Mouse (Mus musculus): ENCODE measurements around the gene Ets2. TPM values are rescaled to one million over a fixed set of nuclear protein-coding genes. Genes with fewer than 3 reads are reported as not detected.
"Not testable (repeated sequence)": the region's sequence is repeated elsewhere in the genome, so short reads cannot be mapped to it uniquely, and the experiment has no call there.

Gene Ets2
- polyA plus RNA-seq, 1 experiment from 2014 or later: 37.0 TPM

DNA sequence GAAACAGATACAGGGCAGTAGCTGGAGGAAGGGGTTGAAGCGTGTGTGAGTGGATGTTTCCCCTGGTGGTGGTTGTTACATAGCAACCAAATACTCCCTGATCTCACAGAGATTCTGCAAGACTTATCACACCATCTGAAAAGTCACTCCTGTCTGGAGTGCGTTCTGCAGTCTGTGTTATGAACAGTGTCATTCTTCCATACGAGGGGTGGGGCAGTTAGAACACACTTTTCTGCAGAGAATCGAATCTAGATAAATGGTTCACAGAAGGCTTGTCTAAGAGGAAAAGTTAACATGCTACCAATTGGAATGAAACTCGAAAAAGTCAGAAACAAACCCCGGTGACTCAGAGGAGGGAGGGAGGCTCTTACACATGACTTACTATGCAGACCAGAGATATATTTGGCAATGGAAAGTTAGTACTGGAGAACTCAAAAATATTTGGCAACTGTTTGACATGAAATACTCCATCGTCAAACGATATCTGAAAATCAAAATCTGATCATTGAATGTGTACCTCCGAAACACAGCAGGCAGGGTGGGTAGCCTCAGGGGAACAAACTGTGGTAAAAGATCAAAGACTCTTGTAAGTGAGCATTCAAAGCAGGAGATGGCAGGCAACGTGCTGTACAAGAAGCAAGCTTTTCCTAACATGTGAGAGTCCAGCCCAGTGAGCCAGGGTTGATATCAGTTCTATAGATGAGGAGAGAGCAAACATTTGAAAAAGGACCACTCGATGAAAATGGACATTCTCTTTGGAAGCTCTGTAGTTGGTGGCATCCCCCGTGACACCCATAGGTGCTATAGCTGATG is 47.6 kb downstream of the Ets2 start:
- CTCF ChIA-PET: interaction anchor here (1.4 kb wide), 1 partner anchor 24 kb away, joined by 3 read pairs; no protein-coding TSS in a partner anchor
- ATAC-seq (peak; percentile 17), DNase-seq (ENCODE audit: low read depth, low spot score) (no peak)
- in situ Hi-C loops (cut with MboI; ENCODE audit: low pct_unique_long_range_greater_than_20kb): no loop called here
- POLR2A ChIA-PET: no interaction called here
- no peaks in the 10 kb centered on the region for H3K27me3 ChIP-seq
- TF ChIP-seq CTCF (IDR thresholded peaks at IDR 0.05): no peak

DNA sequence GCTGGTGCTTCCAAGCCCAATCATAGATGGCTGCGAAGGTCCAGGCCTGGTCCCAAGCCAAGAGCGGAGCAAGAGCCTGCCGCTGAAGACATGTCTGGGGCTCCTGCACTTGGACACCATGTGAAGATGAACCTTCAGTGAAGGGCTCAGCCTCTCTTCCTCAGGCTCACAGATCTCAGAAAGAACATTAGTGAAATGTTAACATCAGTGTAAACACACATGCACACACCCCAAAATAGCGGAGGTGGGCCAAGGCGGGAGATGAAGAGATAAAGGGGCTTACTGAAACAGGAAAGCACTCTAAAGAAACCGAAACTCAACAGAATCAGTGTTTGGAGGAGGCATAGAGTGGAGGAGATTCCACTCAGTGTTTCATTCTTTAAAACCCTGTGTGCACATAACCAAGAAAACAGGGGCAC is 48.3 kb downstream of the Ets2 start:
- ChIA-PET POLR2A (no interaction called here), CTCF (no interaction called here)
- DNase-seq (ENCODE audit: low read depth, low spot score): no peak
- TF ChIP-seq CTCF (IDR thresholded peaks at IDR 0.05): no peak
- no peak for ATAC-seq
- in situ Hi-C loops (cut with MboI; ENCODE audit: low pct_unique_long_range_greater_than_20kb): no loop called here
- no peaks in the 10 kb centered on the region for H3K27me3 ChIP-seq

DNA sequence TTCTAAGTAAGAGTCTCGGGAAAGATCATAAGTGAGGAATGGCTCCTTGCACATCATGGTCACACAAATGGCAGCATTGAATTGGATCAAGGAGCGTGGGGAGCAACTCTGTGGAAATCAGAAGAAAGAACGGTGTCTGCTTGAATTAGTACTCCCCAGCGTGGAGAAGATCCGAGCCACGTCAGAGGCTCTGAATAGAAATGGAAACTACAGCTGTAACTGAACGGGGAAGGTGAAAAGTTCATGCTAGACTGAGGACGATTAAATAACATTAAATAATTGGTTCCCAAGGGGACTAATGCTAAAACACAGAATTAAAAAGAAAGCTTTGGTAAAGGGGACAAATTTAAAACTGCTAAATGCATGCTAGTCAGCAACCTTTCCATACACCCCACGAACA is 50.6 kb downstream of the Ets2 start:
- H3K27me3 ChIP-seq: no peaks in the 10 kb centered on the region
- POLR2A ChIA-PET: no interaction called here
- DNase-seq (ENCODE audit: low read depth, low spot score) (no peak), ATAC-seq (no peak)
- in situ Hi-C loops (cut with MboI; ENCODE audit: low pct_unique_long_range_greater_than_20kb): no loop called here
- CTCF ChIA-PET: no interaction called here
- no peak for TF ChIP-seq CTCF (IDR thresholded peaks at IDR 0.05)

DNA sequence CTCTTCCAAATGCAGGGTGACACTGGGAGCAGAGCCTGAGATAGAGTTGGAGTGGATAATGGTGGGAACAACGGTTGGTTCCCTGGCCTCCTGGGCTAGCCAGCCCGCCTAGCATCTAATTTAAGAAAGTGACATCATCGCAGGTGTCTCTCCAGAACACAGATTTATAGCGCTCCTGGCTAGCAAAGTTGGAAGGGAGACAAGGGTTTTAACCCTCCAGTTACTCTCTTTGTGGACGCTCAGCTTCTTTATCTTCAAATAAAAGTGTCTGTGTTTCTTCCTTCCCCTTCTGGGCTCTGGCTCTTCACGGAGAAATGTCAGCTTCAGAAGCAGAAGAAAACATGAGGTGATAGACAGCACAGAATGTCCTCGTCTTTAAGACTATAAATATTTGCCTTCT is 51.4 kb downstream of the Ets2 start:
- DNase-seq (ENCODE audit: low read depth, low spot score) (no peak), ATAC-seq (no peak)
- ChIA-PET CTCF (no interaction called here), POLR2A (no interaction called here)
- in situ Hi-C loops (cut with MboI; ENCODE audit: low pct_unique_long_range_greater_than_20kb): no loop called here
- TF ChIP-seq CTCF (IDR thresholded peaks at IDR 0.05): no peak
- H3K27me3 ChIP-seq: no peaks in the 10 kb centered on the region

- in situ Hi-C loops (cut with MboI; ENCODE audit: low pct_unique_long_range_greater_than_20kb): no loop called here
- ATAC-seq (no peak), DNase-seq (ENCODE audit: low read depth, low spot score) (no peak)
- CTCF ChIA-PET: no interaction called here
- POLR2A ChIA-PET: no interaction called here
- no peak for TF ChIP-seq CTCF (IDR thresholded peaks at IDR 0.05)
- no peaks in the 10 kb centered on the region for H3K27me3 ChIP-seq
Observed at GRCm38 (mm10) chr16:95759151-95759987, 57.5 kb downstream of the Ets2 start.

DNA sequence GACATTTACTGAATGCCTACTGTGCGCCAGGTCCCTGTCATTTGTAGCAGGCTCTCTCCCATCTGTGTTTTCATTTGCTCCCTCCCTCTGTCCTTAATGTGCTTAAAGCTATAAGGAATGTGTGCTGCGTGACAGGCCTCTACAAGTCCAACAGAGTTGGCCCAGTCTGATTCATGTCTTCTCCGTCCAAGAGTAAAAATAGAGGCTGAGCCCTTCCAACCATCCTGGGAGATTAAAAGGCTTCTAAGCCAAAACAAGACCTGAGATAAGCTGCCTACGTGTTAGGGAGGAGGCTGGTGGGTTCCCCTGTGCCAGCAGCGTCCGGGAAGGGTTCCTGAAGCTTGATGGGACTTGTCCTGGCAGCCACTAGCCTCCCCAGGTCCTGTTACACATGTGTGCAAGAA is 58.1 kb downstream of the Ets2 start:
- ChIA-PET POLR2A (no interaction called here), CTCF (no interaction called here)
- in situ Hi-C loops (cut with MboI; ENCODE audit: low pct_unique_long_range_greater_than_20kb): no loop called here
- no peak for TF ChIP-seq CTCF (IDR thresholded peaks at IDR 0.05)
- ATAC-seq (no peak), DNase-seq (ENCODE audit: low read depth, low spot score) (no peak)
- H3K27me3 ChIP-seq: no peaks in the 10 kb centered on the region

DNA sequence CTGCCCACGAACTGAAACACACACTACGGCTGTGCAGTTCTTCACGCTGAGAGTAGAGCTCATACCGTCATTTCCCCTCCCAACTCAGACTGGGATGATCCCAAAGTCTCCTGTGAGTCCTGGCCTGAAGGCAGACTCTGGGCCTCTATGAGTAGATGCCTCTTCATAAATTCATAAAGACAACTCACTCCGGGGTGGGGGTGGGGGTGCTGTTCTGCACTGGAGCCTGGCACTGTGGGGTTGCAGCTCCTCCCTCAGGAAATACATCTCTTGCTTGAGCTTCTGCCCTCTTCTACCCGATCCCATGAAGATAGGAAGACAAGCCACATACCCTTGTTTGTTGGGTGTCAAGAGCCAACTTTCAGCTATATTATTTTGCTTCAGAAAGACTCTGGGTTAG is 59.9 kb downstream of the Ets2 start:
- no peaks in the 10 kb centered on the region for H3K27me3 ChIP-seq
- CTCF ChIA-PET: no interaction called here
- TF ChIP-seq CTCF (IDR thresholded peaks at IDR 0.05): no peak
- DNase-seq (ENCODE audit: low read depth, low spot score): no peak
- in situ Hi-C loops (cut with MboI; ENCODE audit: low pct_unique_long_range_greater_than_20kb): no loop called here
- POLR2A ChIA-PET: interaction anchor here (0.6 to 1.1 kb wide), 2 partner anchors 15 to 34 kb away, joined by 3 to 4 read pairs; no protein-coding TSS in a partner anchor
- no peak for ATAC-seq

- POLR2A ChIA-PET: no interaction called here
- DNase-seq (ENCODE audit: low read depth, low spot score): no peak
- CTCF ChIA-PET: no interaction called here
- TF ChIP-seq CTCF (IDR thresholded peaks at IDR 0.05): no peak
- H3K27me3 ChIP-seq: no peaks in the 10 kb centered on the region
- in situ Hi-C loops (cut with MboI; ENCODE audit: low pct_unique_long_range_greater_than_20kb): no loop called here
- no peak for ATAC-seq
Observed at GRCm38 (mm10) chr16:95763201-95763600, 61.3 kb downstream of the Ets2 start.

DNA sequence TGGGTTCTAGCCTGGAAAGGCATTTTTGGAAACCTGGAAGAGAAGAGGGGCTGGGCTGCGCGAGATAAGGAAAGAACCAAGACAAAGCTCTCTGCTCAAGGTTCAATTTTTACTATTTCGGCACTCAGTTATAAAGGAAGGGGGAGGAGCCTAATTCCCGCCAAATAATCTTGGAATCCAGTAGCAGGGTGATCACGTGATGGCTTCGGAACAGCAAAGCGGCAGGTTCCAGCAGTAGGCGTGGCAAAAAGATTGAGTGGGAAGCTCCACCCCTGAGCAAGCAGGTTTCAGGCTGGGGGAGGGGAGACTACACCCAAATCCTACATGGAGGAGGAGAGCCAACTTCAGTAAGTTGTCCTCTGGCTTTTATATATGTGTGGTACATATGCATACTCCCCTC is 62.2 kb downstream of the Ets2 start:
- DNase-seq (ENCODE audit: low read depth, low spot score); H3K27me3 ChIP-seq; CTCF ChIA-PET; POLR2A ChIA-PET; ATAC-seq; in situ Hi-C loops (cut with MboI; ENCODE audit: low pct_unique_long_range_greater_than_20kb): not testable (repeated sequence)

DNA sequence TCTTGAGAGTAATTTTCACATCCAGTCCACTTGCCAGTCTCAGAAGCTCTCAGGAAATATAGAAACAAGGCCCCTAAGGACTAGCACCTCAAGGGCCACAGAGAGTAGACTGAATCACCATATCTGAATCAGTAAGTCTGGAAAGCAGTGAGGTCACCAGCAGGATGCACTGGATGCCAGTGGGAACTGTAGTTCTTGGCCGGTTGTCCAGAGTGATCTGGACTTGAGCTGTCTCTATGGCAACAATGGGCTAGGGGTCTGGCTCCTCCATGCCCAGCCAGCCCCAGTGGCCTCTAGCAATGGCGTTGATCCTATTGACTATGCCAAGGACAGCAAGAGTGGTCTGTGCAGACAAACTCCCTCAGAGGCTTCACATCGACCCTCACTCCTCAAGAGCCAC is 64.3 kb downstream of the Ets2 start:
- no peaks in the 10 kb centered on the region for H3K27me3 ChIP-seq
- ChIA-PET POLR2A (no interaction called here), CTCF (no interaction called here)
- no peak for ATAC-seq
- in situ Hi-C loops (cut with MboI; ENCODE audit: low pct_unique_long_range_greater_than_20kb): loop anchor here (5.0 kb wide), 1 partner anchor 46 kb away; no protein-coding TSS in a partner anchor
- no peak for DNase-seq (ENCODE audit: low read depth, low spot score)
- no peak for TF ChIP-seq CTCF (IDR thresholded peaks at IDR 0.05)

GRCm38 (mm10) chr16:95767246-95767645 is 65.4 kb downstream of the Ets2 start:
- in situ Hi-C loops (cut with MboI; ENCODE audit: low pct_unique_long_range_greater_than_20kb): loop anchor here (5.0 kb wide), 1 partner anchor 45 kb away; no protein-coding TSS in a partner anchor
- ChIA-PET CTCF (interaction anchor here (1.1 kb wide), 1 partner anchor 23 kb away, joined by 3 read pairs; no protein-coding TSS in a partner anchor), POLR2A (no interaction called here)
- no peak for TF ChIP-seq CTCF (IDR thresholded peaks at IDR 0.05)
- no peaks in the 10 kb centered on the region for H3K27me3 ChIP-seq
- ATAC-seq: peak; percentile 80
- no peak for DNase-seq (ENCODE audit: low read depth, low spot score)
